Mouse (Mus musculus) CD4-positive, CD25-positive, alpha-beta regulatory T cell, adult 4 months (primary cell): ENCODE results near the gene Nexn. TPM values are rescaled to one million over a fixed set of nuclear protein-coding genes. Genes with fewer than 3 reads are reported as not detected.

ENCODE experiments used
- ATAC-seq: one replicate; pipeline ENCODE4 v1.8.0; 2017
- polyA plus RNA-seq, 2 experiments: library from polyadenylated mRNA; unstranded; fragments of 100-300 nt; shearing (Covaris generic); gene quantifications; one replicate each; pipeline ENCODE4 v1.2.1; 2017

Gene Nexn
- polyA plus RNA-seq, 2 experiments from 2014 or later = 2.0 to 5.2 TPM

GRCm38 (mm10) chr3:152277912-152278311, 11.8 kb upstream of the Nexn start:
- no peak for ATAC-seq

GRCm38 (mm10) chr3:152276935-152277334, 10.8 kb upstream of the Nexn start:
- ATAC-seq = no peak

- ATAC-seq = no peak
These were observed 8.9 kb upstream of the Nexn start for GRCm38 (mm10) chr3:152275008-152275407.

GRCm38 (mm10) chr3:152272974-152273685, 7.0 kb upstream of the Nexn start:
- no peak for ATAC-seq

GRCm38 (mm10) chr3:152271876-152272275, 5.7 kb upstream of the Nexn start:
- no peak for ATAC-seq

- ATAC-seq = no peak
These were observed 5.0 kb upstream of the Nexn start for GRCm38 (mm10) chr3:152271071-152271710.

- no peak for ATAC-seq
These were observed 1.9 kb upstream of the Nexn start for GRCm38 (mm10) chr3:152268099-152268498.

- no peak for ATAC-seq
These were observed 657 bp downstream of the Nexn start for GRCm38 (mm10) chr3:152265351-152266035.

- no peak for ATAC-seq
These were observed 1.3 kb downstream of the Nexn start for GRCm38 (mm10) chr3:152264830-152265229.

- no peak for ATAC-seq
These were observed 1.8 kb downstream of the Nexn start for GRCm38 (mm10) chr3:152264374-152264773.

GRCm38 (mm10) chr3:152261948-152262347, 4.2 kb downstream of the Nexn start:
- ATAC-seq = no peak

GRCm38 (mm10) chr3:152261436-152261835, 4.7 kb downstream of the Nexn start:
- ATAC-seq = peak; percentile 36

GRCm38 (mm10) chr3:152260362-152260761, 5.8 kb downstream of the Nexn start:
- no peak for ATAC-seq

- ATAC-seq = peak; percentile 73
These were observed 6.7 kb downstream of the Nexn start for GRCm38 (mm10) chr3:152259409-152259808.

- no peak for ATAC-seq
These were observed 8.6 kb downstream of the Nexn start for GRCm38 (mm10) chr3:152257528-152257927.

- ATAC-seq = no peak
These were observed 15.7 kb downstream of the Nexn start for GRCm38 (mm10) chr3:152250487-152250886.

GRCm38 (mm10) chr3:152247708-152248107, 18.4 kb downstream of the Nexn start:
- ATAC-seq = no peak

GRCm38 (mm10) chr3:152245273-152245910, 20.8 kb downstream of the Nexn start:
- ATAC-seq = no peak

GRCm38 (mm10) chr3:152243304-152243703, 22.8 kb downstream of the Nexn start:
- no peak for ATAC-seq

- ATAC-seq = no peak
These were observed 25.1 kb downstream of the Nexn start for GRCm38 (mm10) chr3:152241098-152241497.

- ATAC-seq = no peak
These were observed 26.6 kb downstream of the Nexn start for GRCm38 (mm10) chr3:152239592-152239991.

GRCm38 (mm10) chr3:152238836-152239235, 27.3 kb downstream of the Nexn start:
- ATAC-seq = peak; percentile 71

- no peak for ATAC-seq
These were observed 30.3 kb downstream of the Nexn start for GRCm38 (mm10) chr3:152235805-152236204.
